Mouse (Mus musculus) NIH3T3 (cell line): ENCODE data around the gene Gm10600.
"Not testable (repeated sequence)": the region's sequence is repeated elsewhere in the genome, so short reads cannot be mapped to it uniquely, and the experiment has no call there.

Experiments used
- DNase-seq: peaks from one replicate; pipeline ENCODE4 v3.0.0-alpha.2; 2012; ENCODE audit warnings: low read depth

Gene Gm10600

DNA sequence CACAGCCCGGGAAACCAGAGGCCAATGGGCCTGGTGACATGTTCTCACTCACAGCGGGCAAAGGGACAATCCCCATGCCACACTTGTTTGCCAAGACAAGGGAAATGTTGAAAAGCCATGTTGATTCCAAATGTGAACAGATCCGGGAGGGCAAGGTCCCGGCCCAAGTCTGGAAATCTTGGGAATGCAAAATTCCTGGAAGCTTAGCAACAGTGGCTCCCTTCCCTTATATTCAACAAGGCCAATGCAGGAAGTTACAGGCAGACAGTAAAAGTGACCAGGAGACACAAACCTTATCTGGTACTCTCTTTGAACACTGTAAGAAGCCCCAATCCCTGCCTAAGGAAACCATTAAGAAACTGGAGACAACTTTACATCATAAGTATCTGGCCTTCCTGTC is at the start of gene Gm10600:
Gene Gm10600, plus strand, starts transcription at position 301 of the 400 bp plus-strand sequence.
- not testable (repeated sequence) for DNase-seq

DNA sequence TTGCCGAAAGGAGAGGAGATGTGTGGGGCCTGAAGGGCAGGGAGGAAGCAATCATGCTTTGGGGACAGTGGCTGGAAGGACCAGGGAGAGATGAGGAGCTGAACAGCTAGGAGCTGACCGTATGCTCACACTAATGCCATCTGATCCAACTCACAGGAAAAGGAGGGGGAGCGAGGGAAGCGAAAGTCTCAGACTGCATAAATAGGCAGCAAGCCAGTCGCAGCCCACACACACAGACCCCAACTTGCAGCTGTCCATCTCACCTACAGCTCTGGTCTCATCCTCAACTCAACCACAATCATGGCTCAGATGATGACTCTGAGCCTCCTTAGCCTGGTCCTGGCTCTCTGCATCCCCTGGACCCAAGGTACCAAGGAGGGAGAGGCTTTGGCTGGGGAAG is 15.0 kb downstream of the Gm10600 start, which contains the start of gene Ccl21b:
Gene Ccl21b, plus strand, starts transcription at position 301 of the 400 bp plus-strand sequence.
- not testable (repeated sequence) for DNase-seq
